Mouse (Mus musculus): Measurements from ENCODE around the gene Tbrg4. TPM values are rescaled to one million over a fixed set of nuclear protein-coding genes. Genes with fewer than 3 reads are reported as not detected.

Tbrg4 gene
- total RNA-seq, 2 experiments from 2014 or later, result 55.1 to 59.1 TPM

- DNase-seq (ENCODE audit: low spot score in 2 of 2), result no peak
These were observed 1.1 kb downstream of the Tbrg4 start for GRCm38 (mm10) chr11:6624619-6625382.

GRCm38 (mm10) chr11:6623704-6624103, 2.2 kb downstream of the Tbrg4 start:
- DNase-seq (ENCODE audit: low spot score in 2 of 2), result no peak

DNA sequence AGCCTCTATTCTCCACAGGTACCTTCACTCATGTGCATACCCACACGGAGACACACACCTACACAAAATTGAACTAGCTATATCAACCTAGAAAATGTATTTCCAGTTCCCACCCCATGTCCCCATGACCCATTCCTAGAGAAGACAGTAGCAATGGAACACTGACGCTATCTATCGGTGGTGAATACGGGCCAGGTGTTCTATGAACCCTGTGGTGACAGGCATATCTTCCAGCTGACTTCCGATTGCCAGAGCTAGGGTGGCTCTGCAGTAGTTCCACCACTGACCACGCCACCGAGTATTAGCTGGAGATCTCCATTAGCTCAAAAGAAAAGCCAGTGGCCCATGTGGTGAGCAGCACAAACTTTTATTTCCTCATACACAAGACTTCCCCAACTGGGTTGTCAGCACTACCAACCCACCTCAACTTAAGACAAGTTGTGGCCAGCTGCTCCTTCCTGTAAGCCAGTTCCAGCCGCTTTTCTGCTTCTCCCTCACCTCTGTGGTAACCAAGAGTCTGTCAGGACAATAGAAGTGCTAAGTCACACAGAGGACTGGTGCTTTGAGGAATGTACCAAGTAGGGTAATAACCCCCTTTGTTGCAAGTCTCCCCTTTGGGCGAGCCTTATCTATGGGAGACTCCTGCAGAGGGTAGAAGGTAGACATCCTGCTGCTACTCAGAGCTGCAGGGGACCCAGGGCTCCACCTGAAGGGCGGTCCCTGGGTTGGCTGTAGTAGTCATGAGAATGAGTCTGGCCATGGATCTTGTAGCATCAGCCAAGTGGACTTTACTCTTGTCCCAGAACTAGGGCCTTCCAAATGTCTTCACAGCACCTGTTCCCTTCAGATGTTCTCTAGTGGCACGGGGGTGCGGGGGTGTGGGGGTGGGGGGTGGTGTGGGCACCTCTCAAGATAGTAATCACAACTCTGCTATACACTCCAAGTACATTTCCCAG, 10.3 kb downstream of the Tbrg4 start:
- DNase-seq (ENCODE audit: low spot score in 2 of 2), result no peak

- DNase-seq (ENCODE audit: low spot score in 2 of 2), result no peak
These were observed 20.1 kb downstream of the Tbrg4 start, which contains the start of gene Nacad for GRCm38 (mm10) chr11:6605491-6606399. TSS of gene Nacad (minus strand) at chr11:6606053.

GRCm38 (mm10) chr11:6605021-6605481, 20.8 kb downstream of the Tbrg4 start:
- DNase-seq (ENCODE audit: low spot score in 2 of 2), result no peak

GRCm38 (mm10) chr11:6604604-6604936, 21.3 kb downstream of the Tbrg4 start:
- DNase-seq (ENCODE audit: low spot score in 2 of 2), result no peak

DNA sequence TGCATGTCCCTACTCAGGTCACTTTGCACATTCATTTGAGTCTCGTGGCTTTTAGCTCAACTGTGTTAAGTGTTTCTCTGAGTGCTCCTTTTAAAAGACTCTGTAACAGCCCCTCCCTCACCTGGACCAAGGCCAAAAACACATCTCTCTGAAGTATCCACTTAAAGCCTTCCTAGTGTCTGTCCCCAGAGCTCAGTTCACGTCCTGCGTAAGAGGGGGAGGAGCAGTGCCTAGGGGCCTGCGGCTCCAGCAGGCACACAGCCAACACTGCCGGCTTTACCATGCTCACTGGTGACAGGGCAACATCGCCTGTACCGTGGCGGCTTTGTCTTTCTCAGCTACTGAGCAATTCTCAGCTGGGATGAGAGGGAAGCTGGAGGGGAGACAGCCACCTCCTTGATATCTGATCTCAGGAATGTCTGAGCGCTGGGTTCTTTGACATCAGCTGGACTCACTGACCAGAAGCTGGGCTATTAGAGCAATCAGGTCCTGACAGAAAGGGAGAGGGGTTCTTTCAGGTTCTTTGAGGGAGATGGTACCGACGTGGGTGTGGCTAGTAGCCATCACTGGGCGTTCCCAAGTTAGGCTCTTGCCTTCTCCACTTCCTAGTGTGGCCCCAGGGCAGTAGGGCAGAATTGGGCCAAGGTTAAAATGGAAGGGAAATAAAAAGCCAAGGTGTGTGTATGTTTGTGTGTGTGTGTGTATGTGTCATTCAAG, 21.8 kb downstream of the Tbrg4 start:
- DNase-seq (ENCODE audit: low spot score in 2 of 2), result no peak

DNA sequence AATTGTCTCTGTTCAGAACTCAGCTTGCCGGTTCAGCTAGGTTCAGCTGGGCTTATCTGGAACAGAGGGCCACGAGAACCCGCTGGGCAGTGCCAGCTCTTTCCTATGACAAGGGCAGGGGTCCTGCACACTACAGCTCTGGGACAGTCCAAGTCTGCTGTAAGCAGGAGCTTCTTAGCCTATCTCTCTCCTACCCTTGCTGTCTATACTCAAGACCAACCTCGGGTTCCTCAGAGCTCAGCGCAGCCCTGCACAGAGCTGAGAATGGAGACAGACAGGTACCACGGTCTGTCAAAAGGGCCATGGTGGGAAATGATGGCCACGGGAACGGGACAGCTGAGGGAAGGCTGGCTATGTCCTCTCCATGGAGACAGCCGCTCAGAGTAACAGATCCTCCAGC, 22.6 kb downstream of the Tbrg4 start:
- DNase-seq (ENCODE audit: low spot score in 2 of 2), result no peak

DNA sequence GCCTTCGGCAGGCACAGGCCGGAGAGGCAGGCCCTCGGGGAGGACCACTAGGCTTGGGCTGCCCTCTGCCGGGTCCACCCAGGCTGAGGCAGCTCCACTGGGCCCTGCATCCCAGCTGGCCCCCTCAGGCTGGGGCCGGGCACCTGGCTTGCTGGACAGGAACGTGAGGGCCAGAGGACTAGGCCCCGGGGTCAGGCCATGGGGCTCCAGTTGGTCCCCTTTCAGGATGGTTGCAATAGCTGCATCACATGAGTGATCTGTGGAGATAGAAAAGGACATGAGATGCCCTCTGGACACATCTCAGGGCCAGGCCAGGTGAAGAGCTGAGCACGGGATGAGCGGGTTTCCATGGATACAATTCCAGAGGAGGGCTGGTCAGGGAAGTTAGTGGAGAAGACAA, 23.2 kb downstream of the Tbrg4 start:
- DNase-seq (ENCODE audit: low spot score in 2 of 2), result no peak

- DNase-seq (ENCODE audit: low spot score in 2 of 2), result no peak
These were observed 24.0 kb downstream of the Tbrg4 start for GRCm38 (mm10) chr11:6601649-6602480.

- no peak for DNase-seq (ENCODE audit: low spot score in 2 of 2)
These were observed 25.5 kb downstream of the Tbrg4 start for GRCm38 (mm10) chr11:6600284-6600944.

GRCm38 (mm10) chr11:6599831-6600230, 26.0 kb downstream of the Tbrg4 start:
- DNase-seq (ENCODE audit: low spot score in 2 of 2), result no peak

DNA sequence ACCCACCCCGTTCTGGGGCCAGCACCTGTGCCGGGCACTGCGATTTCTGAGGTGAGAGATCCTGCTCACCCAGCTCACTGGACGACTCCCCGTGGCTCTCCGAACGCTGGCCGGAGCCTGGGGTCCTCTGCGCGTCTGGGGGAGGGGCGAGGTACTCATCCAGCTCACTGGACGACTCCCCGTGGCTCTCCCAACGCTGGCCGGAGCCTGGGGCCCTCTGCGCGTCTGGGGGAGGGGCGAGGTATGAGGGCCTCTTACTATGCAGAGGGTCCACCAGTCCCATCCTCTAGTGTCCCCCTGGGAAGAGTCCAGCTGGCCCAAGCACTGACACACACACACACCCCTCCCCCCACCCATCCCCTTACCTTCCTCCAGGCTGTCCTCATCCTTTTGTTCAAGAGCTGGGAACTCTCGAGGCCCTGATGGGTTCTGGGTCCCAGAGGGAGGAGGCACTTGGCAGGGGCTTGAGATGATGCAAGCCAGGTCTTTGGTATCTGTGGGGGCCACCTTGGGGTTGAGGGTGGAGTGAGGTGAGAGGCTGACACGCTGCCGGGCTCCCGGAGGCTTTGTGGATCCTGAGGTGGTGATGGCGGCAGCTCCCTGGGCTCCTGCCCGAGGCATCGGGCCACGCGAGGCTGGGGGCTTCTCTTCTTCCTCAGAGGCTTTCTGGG, 26.7 kb downstream of the Tbrg4 start:
- DNase-seq (ENCODE audit: low spot score in 2 of 2), result no peak

DNA sequence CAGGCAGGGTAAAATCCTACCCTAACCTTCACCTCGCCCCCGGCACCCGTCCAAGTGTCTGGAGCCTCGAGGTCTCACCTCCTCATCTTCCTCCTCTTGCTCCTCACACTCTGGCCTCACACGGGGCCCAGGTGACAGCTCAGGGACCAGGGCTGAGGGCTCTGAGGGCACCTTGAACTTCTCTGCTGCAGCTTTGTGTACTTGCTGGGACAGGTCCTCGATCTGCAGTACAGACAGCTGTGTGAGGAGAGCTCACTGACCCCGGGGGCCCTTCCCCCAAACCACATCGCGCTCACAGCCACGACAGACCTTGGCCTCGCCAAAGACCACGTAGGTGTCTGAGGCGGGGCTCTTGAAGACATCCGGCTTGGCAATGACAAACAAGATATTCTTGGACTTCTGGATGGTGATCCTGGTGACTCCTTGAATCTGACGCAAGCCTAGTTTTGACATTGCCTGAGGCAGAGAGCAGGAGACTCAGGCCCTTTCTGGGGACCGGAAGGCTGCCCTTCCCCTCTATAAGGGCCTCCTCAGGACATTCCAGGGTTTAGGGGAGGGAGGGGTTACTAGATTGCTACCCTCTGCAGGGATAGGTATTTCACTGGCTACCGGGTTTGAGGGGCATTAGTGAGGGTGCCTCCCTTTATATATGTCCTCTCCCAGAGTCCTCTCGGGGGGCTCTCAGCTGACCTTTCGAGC, 27.5 kb downstream of the Tbrg4 start:
- no peak for DNase-seq (ENCODE audit: low spot score in 2 of 2)

DNA sequence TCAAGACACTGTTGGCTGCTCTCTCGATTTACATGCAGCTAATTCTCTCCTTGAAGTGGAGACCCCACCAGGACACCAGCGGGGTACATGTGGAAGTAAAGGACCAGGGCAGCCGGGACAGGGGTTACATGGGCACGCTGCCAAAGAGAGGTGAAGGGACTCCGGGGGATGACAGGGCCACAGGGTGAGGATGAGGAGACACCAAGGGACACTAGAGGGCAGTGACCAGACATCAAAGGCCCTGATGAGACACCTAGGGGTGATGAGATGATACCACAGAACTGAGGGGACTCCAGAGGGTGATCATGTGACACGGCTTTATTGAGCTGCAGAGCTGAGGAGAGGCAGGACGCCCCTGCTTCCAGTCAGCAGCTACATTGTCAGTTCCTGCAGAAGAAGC, 28.3 kb downstream of the Tbrg4 start:
- DNase-seq (ENCODE audit: low spot score in 2 of 2), result no peak

DNA sequence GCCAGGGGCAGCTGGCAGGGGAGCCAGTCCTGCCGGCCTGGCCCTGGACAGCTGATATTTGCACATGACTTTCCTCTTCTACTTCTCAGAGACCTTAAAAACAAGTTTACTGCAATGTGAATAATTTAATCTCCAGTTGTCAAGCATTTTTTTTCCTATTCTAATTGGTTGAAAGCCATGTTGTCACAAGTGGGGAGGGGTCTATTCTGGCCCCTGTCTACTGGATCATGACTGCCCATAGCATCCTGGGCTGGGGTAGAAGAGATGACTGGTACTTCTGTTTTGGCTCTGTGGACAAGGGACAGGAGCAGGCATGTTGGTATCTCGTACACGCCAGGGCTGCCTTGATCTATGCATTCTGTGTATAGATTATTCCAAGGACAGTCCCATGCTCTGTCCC, 29.3 kb downstream of the Tbrg4 start:
- DNase-seq (ENCODE audit: low spot score in 2 of 2), result no peak

- no peak for DNase-seq (ENCODE audit: low spot score in 2 of 2)
These were observed 29.7 kb downstream of the Tbrg4 start for GRCm38 (mm10) chr11:6596205-6596604.

DNA sequence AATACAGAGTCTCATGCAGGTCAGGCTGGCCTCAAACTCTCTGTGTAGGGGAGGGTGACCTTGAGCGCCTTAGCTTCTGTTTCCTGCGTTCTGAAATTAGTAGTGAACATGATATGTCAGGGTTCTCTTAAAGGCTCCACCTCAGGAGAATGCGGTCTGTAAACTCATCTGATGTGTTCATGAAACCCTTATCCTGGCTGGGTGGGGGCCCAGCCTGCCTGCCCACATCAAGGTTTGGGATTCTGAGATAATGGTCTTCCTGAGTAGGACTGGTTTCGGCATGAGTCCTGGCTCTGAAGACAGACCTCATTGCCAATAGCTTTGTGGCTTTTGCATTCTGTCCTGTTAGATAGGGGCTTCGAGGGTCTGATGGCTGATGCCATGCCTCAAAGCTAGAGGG, 30.5 kb downstream of the Tbrg4 start:
- no peak for DNase-seq (ENCODE audit: low spot score in 2 of 2)

Data from gastrocnemius, postnatal 4 days (tissue).